Mouse (Mus musculus) testis, postnatal 10 days (tissue): Measurements from ENCODE around the gene Srp54b.
"Not testable (repeated sequence)": the region's sequence is repeated elsewhere in the genome, so short reads cannot be mapped to it uniquely, and the experiment has no call there.

ENCODE experiments used
- DNase-seq: peaks from one replicate; pipeline ENCODE4 v3.0.0; 2021; ENCODE audit warnings: low spot score

Gene Srp54b

GRCm38 (mm10) chr12:55154559-55155448, at the start of gene Srp54b:
Gene Srp54b (plus strand): TSS chr12:55155104.
- not testable (repeated sequence) for DNase-seq

GRCm38 (mm10) chr12:55112616-55113015, 42.3 kb upstream of the Srp54b start:
- DNase-seq: not testable (repeated sequence)

GRCm38 (mm10) chr12:55124242-55124641, 30.7 kb upstream of the Srp54b start, which contains the start of gene Fam177a:
Gene Fam177a (plus strand): TSS chr12:55124469.
- DNase-seq: not testable (repeated sequence)

- not testable (repeated sequence) for DNase-seq
These were observed 30.2 kb upstream of the Srp54b start for GRCm38 (mm10) chr12:55124731-55125130.

GRCm38 (mm10) chr12:55135540-55135939, 19.4 kb upstream of the Srp54b start:
- DNase-seq: not testable (repeated sequence)

GRCm38 (mm10) chr12:55137859-55138258, 17.0 kb upstream of the Srp54b start:
- not testable (repeated sequence) for DNase-seq

- not testable (repeated sequence) for DNase-seq
These were observed 512 bp downstream of the Srp54b start for GRCm38 (mm10) chr12:55155449-55155783.

GRCm38 (mm10) chr12:55167034-55167557, 12.2 kb downstream of the Srp54b start:
- not testable (repeated sequence) for DNase-seq

GRCm38 (mm10) chr12:55187686-55188085, 32.8 kb downstream of the Srp54b start:
- not testable (repeated sequence) for DNase-seq

- not testable (repeated sequence) for DNase-seq
These were observed 34.2 kb downstream of the Srp54b start for GRCm38 (mm10) chr12:55189127-55189526.

GRCm38 (mm10) chr12:55199306-55199705, 44.4 kb downstream of the Srp54b start, which contains the start of gene 1700047I17Rik2:
Gene 1700047I17Rik2 (plus strand): TSS chr12:55199592.
- DNase-seq: not testable (repeated sequence)

- not testable (repeated sequence) for DNase-seq
These were observed 44.9 kb downstream of the Srp54b start for GRCm38 (mm10) chr12:55199799-55200198.

- not testable (repeated sequence) for DNase-seq
These were observed 58.0 kb downstream of the Srp54b start for GRCm38 (mm10) chr12:55212944-55213343.

- not testable (repeated sequence) for DNase-seq
These were observed 75.0 kb downstream of the Srp54b start, which contains the start of gene Srp54c for GRCm38 (mm10) chr12:55229626-55230519. Gene Srp54c (plus strand): TSS chr12:55230168.

- DNase-seq: not testable (repeated sequence)
These were observed 75.6 kb downstream of the Srp54b start for GRCm38 (mm10) chr12:55230520-55230861.
